Mouse (Mus musculus) megakaryocyte, embryonic 14.5 days (primary cell): Measurements from ENCODE around the gene Nr2e1.

Experiments used
- FLI1 ChIP-seq: IDR thresholded peaks from 2 replicates; pipeline ENCODE4 v1.6.1; 2012; ENCODE audit warnings: low read length, inconsistent platforms, mixed read lengths
- GATA1 ChIP-seq: IDR thresholded peaks from 3 replicates; pipeline ENCODE4 v1.6.1; 2012; ENCODE audit warnings: mixed read lengths, low read length, inconsistent platforms, borderline replicate concordance

DNA sequence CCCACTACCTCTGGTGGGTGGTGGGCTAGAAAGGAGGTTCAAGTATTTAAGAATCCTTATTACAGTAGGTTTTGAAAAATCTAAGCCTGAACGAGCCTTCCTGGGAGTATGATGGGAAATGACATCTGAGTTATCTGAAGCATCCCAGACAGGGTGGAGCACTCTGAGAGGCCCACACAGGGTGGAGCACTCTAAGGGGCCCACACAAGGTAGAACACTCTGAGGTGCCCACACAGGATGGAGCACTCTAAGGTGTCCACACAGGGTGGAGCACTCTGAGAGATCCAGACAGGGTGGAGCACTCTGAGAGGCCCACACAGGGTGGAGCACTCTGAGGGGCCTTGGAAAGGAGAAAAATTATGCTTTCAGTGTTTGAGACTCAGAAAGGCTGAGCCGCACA lies 42.5 kb upstream of the Nr2e1 start:
- TF ChIP-seq GATA1 (no peak), FLI1 (no peak)
